Mouse (Mus musculus) gastrocnemius, adult 8-10 months (tissue): ENCODE data around the gene Pthlh. TPM values are rescaled to one million over a fixed set of nuclear protein-coding genes. Genes with fewer than 3 reads are reported as not detected.
A peak's percentile ranks its signal among the peaks of the same experiment; 100 is the strongest.
"Not testable (repeated sequence)": the region's sequence is repeated elsewhere in the genome, so short reads cannot be mapped to it uniquely, and the experiment has no call there.

Source experiments
- DNase-seq, 2 experiments: peaks; one replicate each; pipeline ENCODE4 v3.0.0; 2022; ENCODE audit warnings: low spot score in 2 of 2
- total RNA-seq, 4 experiments: library from RNA; stranded (reverse); gene quantifications; 2 replicates each; pipeline ENCODE4 v1.2.4; 2022

The Pthlh gene
- total RNA-seq, result 1 to 10 TPM in 2 of 4 experiments, under 1 TPM in 2; 0.40 to 3.4 (median 1.2) TPM

GRCm38 (mm10) chr6:147263587-147264565 lies at the start of gene Pthlh:
Pthlh (minus strand) TSS chr6:147264183.
- DNase-seq, result peak; percentile 74 to 80

GRCm38 (mm10) chr6:147313331-147313730 lies 49.3 kb upstream of the Pthlh start:
- DNase-seq, result no peak

- DNase-seq, result no peak
These were observed 46.5 kb upstream of the Pthlh start for GRCm38 (mm10) chr6:147310435-147310978.

- DNase-seq, result peak; percentile 78 to 86
These were observed 46.1 kb upstream of the Pthlh start for GRCm38 (mm10) chr6:147310035-147310434.

GRCm38 (mm10) chr6:147304236-147304635 lies 40.3 kb upstream of the Pthlh start:
- DNase-seq, result not testable (repeated sequence)

- no peak for DNase-seq
These were observed 35.6 kb upstream of the Pthlh start for GRCm38 (mm10) chr6:147299607-147300006.

GRCm38 (mm10) chr6:147279309-147279708 lies 15.3 kb upstream of the Pthlh start:
- no peak for DNase-seq

- DNase-seq, result no peak
These were observed 4.3 kb upstream of the Pthlh start for GRCm38 (mm10) chr6:147268143-147268790.

- DNase-seq, result no peak
These were observed 2.5 kb upstream of the Pthlh start for GRCm38 (mm10) chr6:147266466-147266865.

GRCm38 (mm10) chr6:147263178-147263577 lies 805 bp downstream of the Pthlh start:
- DNase-seq, result no peak

- no peak for DNase-seq
These were observed 2.4 kb downstream of the Pthlh start for GRCm38 (mm10) chr6:147261616-147262015.

- DNase-seq, result no peak
These were observed 3.2 kb downstream of the Pthlh start for GRCm38 (mm10) chr6:147260766-147261165.

- no peak for DNase-seq
These were observed 16.2 kb downstream of the Pthlh start for GRCm38 (mm10) chr6:147247782-147248181.

GRCm38 (mm10) chr6:147244294-147244693 lies 19.7 kb downstream of the Pthlh start:
- DNase-seq, result no peak

- no peak for DNase-seq
These were observed 20.3 kb downstream of the Pthlh start for GRCm38 (mm10) chr6:147243655-147244054.

GRCm38 (mm10) chr6:147241541-147241940 lies 22.4 kb downstream of the Pthlh start:
- DNase-seq, result no peak

- DNase-seq, result peak in 1 of 2 experiments; percentile 34
These were observed 23.7 kb downstream of the Pthlh start for GRCm38 (mm10) chr6:147240203-147240804.

GRCm38 (mm10) chr6:147226696-147227095 lies 37.3 kb downstream of the Pthlh start:
- DNase-seq, result no peak

- DNase-seq, result no peak
These were observed 44.9 kb downstream of the Pthlh start for GRCm38 (mm10) chr6:147219099-147219498.

GRCm38 (mm10) chr6:147216156-147216555 lies 47.8 kb downstream of the Pthlh start:
- no peak for DNase-seq

GRCm38 (mm10) chr6:147207821-147208330 lies 56.1 kb downstream of the Pthlh start:
- DNase-seq, result no peak
